Mouse (Mus musculus) heart, adult 2 months (tissue): ENCODE results near the gene 1700007K13Rik. TPM values are rescaled to one million over a fixed set of nuclear protein-coding genes. Genes with fewer than 3 reads are reported as not detected.

Experiments
- DNase-seq, 2 experiments: peaks; one replicate each; pipeline ENCODE4 v3.0.0; 2021
- H3K27ac ChIP-seq: fragments of 200-600 bp; 2 replicates; pipeline ENCODE4 v1.8.1; 2022
- H3K27me3 ChIP-seq: fragments of 200-500 bp; 2 replicates; pipeline ENCODE4 v1.6.1; 2012; ENCODE audit warnings: mild to moderate bottlenecking, low read length, inconsistent platforms, mixed read lengths; ENCODE audit not compliant: control insufficient read depth, insufficient read depth
- H3K36me3 ChIP-seq: fragments of 200-500 bp; 2 replicates; pipeline ENCODE4 v1.6.1; 2012; ENCODE audit warnings: low read length, inconsistent platforms; ENCODE audit not compliant: control insufficient read depth, insufficient read depth
- H3K4me1 ChIP-seq: fragments of 200-500 bp; 2 replicates; pipeline ENCODE4 v1.6.1; 2011; ENCODE audit warnings: low read length; ENCODE audit not compliant: control insufficient read depth, insufficient read depth
- H3K4me3 ChIP-seq: fragments of 200-600 bp; 2 replicates; pipeline ENCODE4 v1.8.1; 2022
- H3K79me2 ChIP-seq: fragments of 200-500 bp; replicated peaks from 2 replicates; pipeline ENCODE4 v1.6.1; 2012; ENCODE audit warnings: mild to moderate bottlenecking, inconsistent platforms, low read length, moderate library complexity, mixed read lengths; ENCODE audit not compliant: control insufficient read depth, insufficient read depth
- H3K9ac ChIP-seq: fragments of 200-500 bp; 2 replicates; pipeline ENCODE4 v1.6.1; 2012; ENCODE audit warnings: low read depth, mild to moderate bottlenecking, control low read depth, inconsistent platforms, low read length, mixed read lengths
- CTCF ChIP-seq: fragments of 200-600 bp; IDR thresholded peaks from 2 replicates; pipeline ENCODE4 v1.8.1; 2022; ENCODE audit warnings: antibody characterized with exemption, mild to moderate bottlenecking, moderate library complexity
- EP300 ChIP-seq: fragments of 200-500 bp; IDR thresholded peaks from 2 replicates; pipeline ENCODE4 v1.6.1; 2011; ENCODE audit warnings: low read depth, low read length, control low read depth; ENCODE audit not compliant: insufficient read depth
- POLR2A ChIP-seq: fragments of 200-500 bp; IDR thresholded peaks from 2 replicates; pipeline ENCODE4 v1.6.1; 2011; ENCODE audit warnings: mild to moderate bottlenecking, low read depth, low read length, control low read depth; ENCODE audit not compliant: insufficient read depth
- WGBS: fragments of 180-500 bp; shearing (Covaris S2); methylation state at CpG from one replicate; pipeline ENCODE4 v1.1.7; 2018; 5-methylcytosine and 5-hydroxymethylcytosine counted together
- intact Hi-C: fragments of 180-260 bp; cut with DNase I; formaldehyde crosslinking; loops from one replicate; pipeline ENCODE4 v1.15.1; 2025
- polyA plus RNA-seq: library from polyadenylated mRNA; depleted of rRNA; stranded (reverse); fragments of >200 nt; gene quantifications from 2 replicates; pipeline ENCODE4 v1.2.3, GENCODE M21; 2012
- total RNA-seq, 2 experiments: library from RNA; stranded (reverse); gene quantifications; 2 replicates each; pipeline ENCODE4 v1.2.3; 2021

The 1700007K13Rik gene
- total and polyA plus RNA-seq, 3 experiments = 0.94 TPM; not detected in 2

- Histone ChIP-seq H3K36me3 (no peaks in the 10 kb centered on the region), H3K4me3 (peak overlapping the region; percentile 57), H3K9ac (peak overlapping the region; percentile 69), H3K4me1 (no peaks in the 10 kb centered on the region; the same call in 1 of the 2 replicates), H3K27ac (no peak overlapping the region), H3K79me2 (no peaks in the 10 kb centered on the region), H3K27me3 (peaks cover 2% of the 10 kb centered on the region)
- WGBS = 13% methylated on average over 11 of the region's 11 CpGs
- no peak for DNase-seq
- intact Hi-C loops = no loop called here
- TF ChIP-seq CTCF (no peak), EP300 (no peak), POLR2A (no peak)
Observed at GRCm38 (mm10) chr2:28447315-28447670, 18.8 kb downstream of the 1700007K13Rik start.

GRCm38 (mm10) chr2:28446515-28447314 lies 19.4 kb downstream of the 1700007K13Rik start, which contains the start of gene Ppp1r26:
Gene Ppp1r26, plus strand, starts transcription at chr2:28446800.
- Histone ChIP-seq H3K9ac (peak within 1 kb of the TSS; percentile 69), H3K79me2 (no peaks in the 10 kb centered on the region), H3K4me3 (peak within 1 kb of the TSS; percentile 57), H3K27ac (peak within 1 kb of the TSS; percentile 26; the same call in 1 of the 2 replicates), H3K27me3 (peaks cover 2% of the 10 kb centered on the region), H3K4me1 (no peaks in the 10 kb centered on the region; the same call in 1 of the 2 replicates), H3K36me3 (no peaks in the 10 kb centered on the region)
- TF ChIP-seq CTCF (no peak), POLR2A (no peak), EP300 (no peak)
- intact Hi-C loops = no loop called here
- 1% methylated on average over 108 of the region's 118 CpGs for WGBS
- DNase-seq = peak; percentile 50 to 54

- H3K4me1 ChIP-seq = no peaks in the 10 kb centered on the region; the same call in 1 of the 2 replicates
- intact Hi-C loops = no loop called here
Observed at GRCm38 (mm10) chr2:28446181-28446514, 20.0 kb downstream of the 1700007K13Rik start.

GRCm38 (mm10) chr2:28445082-28445481 lies 21.1 kb downstream of the 1700007K13Rik start:
- Histone ChIP-seq H3K79me2 (no peaks in the 10 kb centered on the region), H3K4me3 (no peak overlapping the region), H3K36me3 (no peaks in the 10 kb centered on the region), H3K27ac (no peak overlapping the region), H3K9ac (no peak overlapping the region), H3K27me3 (peaks cover 2% of the 10 kb centered on the region), H3K4me1 (no peaks in the 10 kb centered on the region; the same call in 1 of the 2 replicates)
- intact Hi-C loops = no loop called here
- TF ChIP-seq CTCF = no peak
- TF ChIP-seq POLR2A = no peak
- no peak for TF ChIP-seq EP300
- WGBS = 84% methylated on average over 4 of the region's 4 CpGs
- no peak for DNase-seq

More at GRCm38 (mm10) chr2:28446181-28446514, 20.0 kb downstream of the 1700007K13Rik start:
- Histone ChIP-seq H3K4me3 (peak overlapping the region; percentile 57), H3K9ac (peak overlapping the region; percentile 69), H3K79me2 (no peaks in the 10 kb centered on the region), H3K27me3 (peaks cover 2% of the 10 kb centered on the region), H3K27ac (no peak overlapping the region), H3K36me3 (no peaks in the 10 kb centered on the region)
- no peak for DNase-seq
- no peak for TF ChIP-seq EP300
- TF ChIP-seq CTCF = no peak
- no peak for TF ChIP-seq POLR2A
- WGBS = 9% methylated on average over 5 of the region's 5 CpGs

GRCm38 (mm10) chr2:28440842-28441241 lies 25.3 kb downstream of the 1700007K13Rik start:
- intact Hi-C loops = no loop called here
- WGBS = 51% methylated on average over 6 of the region's 6 CpGs
- TF ChIP-seq EP300 = no peak
- no peak for TF ChIP-seq POLR2A
- TF ChIP-seq CTCF = no peak
- H3K27me3 ChIP-seq = no peaks in the 10 kb centered on the region
- no peaks in the 10 kb centered on the region for H3K4me1 ChIP-seq
- no peaks in the 10 kb centered on the region for H3K36me3 ChIP-seq
- DNase-seq = no peak
- H3K27ac ChIP-seq = no peak overlapping the region
- H3K4me3 ChIP-seq = no peak overlapping the region
- H3K79me2 ChIP-seq = no peaks in the 10 kb centered on the region
- H3K9ac ChIP-seq = no peak overlapping the region

- intact Hi-C loops = no loop called here
- H3K27me3 ChIP-seq = no peaks in the 10 kb centered on the region
- H3K4me1 ChIP-seq = no peaks in the 10 kb centered on the region
- 79% methylated on average over 11 of the region's 11 CpGs for WGBS
- H3K4me3 ChIP-seq = no peak overlapping the region
- no peaks in the 10 kb centered on the region for H3K36me3 ChIP-seq
- no peaks in the 10 kb centered on the region for H3K79me2 ChIP-seq
- no peak overlapping the region for H3K9ac ChIP-seq
- no peak for TF ChIP-seq CTCF
- no peak for DNase-seq
- H3K27ac ChIP-seq = no peak overlapping the region
Observed at GRCm38 (mm10) chr2:28435401-28435800, 30.7 kb downstream of the 1700007K13Rik start.
